Mouse (Mus musculus) inflammation-experienced regulatory T-cells (primary cell): ENCODE results near the gene Olfr410. TPM values are rescaled to one million over a fixed set of nuclear protein-coding genes. Genes with fewer than 3 reads are reported as not detected.

Experiments used
- polyA plus RNA-seq, 2 experiments: library from polyadenylated mRNA; unstranded; fragments of 100-300 nt; shearing (Covaris generic); gene quantifications; one replicate each; pipeline ENCODE4 v1.2.1; 2017

Olfr410 gene
- under 1 TPM; 0.14 to 0.38 TPM for polyA plus RNA-seq

GRCm38 (mm10) chr11:74337931-74338330 is at the start of gene Olfr410:
Gene Olfr410, minus strand, starts transcription at chr11:74338031.

GRCm38 (mm10) chr11:74361769-74362168 is 23.9 kb upstream of the Olfr410 start, which contains the start of gene Olfr412:
Gene Olfr412, plus strand, starts transcription at chr11:74362069.

DNA sequence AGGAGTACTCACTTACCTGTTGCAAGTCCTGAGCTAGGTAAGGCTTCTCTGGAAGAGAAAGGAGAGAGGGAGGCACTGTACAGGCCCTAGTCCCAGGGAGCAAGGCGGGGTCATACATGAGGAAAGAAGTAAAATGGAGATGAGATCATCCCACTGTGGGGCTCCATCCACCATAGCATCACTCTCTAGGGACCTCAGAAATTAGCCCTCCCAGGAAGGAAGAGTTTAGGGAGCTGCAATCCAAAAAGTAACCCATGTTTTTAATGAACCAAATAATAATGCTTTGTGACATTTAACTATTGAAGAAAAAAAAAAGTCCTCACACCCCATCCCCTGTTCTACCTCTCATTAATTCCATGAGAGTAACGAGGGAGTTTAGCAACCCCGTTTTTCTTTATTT is 14.7 kb upstream of the Olfr410 start, which contains the start of gene Olfr411:
Olfr411 (minus strand) TSS at position 101 of the 400 bp plus-strand sequence.

GRCm38 (mm10) chr11:74283436-74283835 is 54.4 kb downstream of the Olfr410 start, which contains the start of gene Olfr59:
Gene Olfr59, plus strand, starts transcription at chr11:74283736.

Other genes starting within 250 kb of the Olfr410 start
- gene Olfr401, start 224.3 kb downstream of the Olfr410 start, polyA plus RNA-seq: not detected
- not detected for gene Olfr402, start 184.5 kb downstream of the Olfr410 start, polyA plus RNA-seq
- gene Olfr403, start 151.8 kb downstream of the Olfr410 start, polyA plus RNA-seq: not detected
- 1 to 10 TPM in 1 of 2 experiments, under 1 TPM in 1; 0.23 to 3.4 TPM for gene Olfr43, start 126.7 kb downstream of the Olfr410 start, polyA plus RNA-seq
- under 1 TPM in 1 of 2 experiments, not detected in 1; 0.64 TPM for gene Olfr406, start 78.2 kb downstream of the Olfr410 start, polyA plus RNA-seq
- under 1 TPM; 0.10 to 0.28 TPM for gene Olfr59, start 54.3 kb downstream of the Olfr410 start, polyA plus RNA-seq
- 1 to 10 TPM in 1 of 2 experiments, not detected in 1; 1.5 TPM for gene Olfr411, start 14.6 kb upstream of the Olfr410 start, polyA plus RNA-seq
- not detected for gene Olfr412, start 24.0 kb upstream of the Olfr410 start, polyA plus RNA-seq